Mouse (Mus musculus): ENCODE measurements around the gene Cog5.

The Cog5 gene

GRCm38 (mm10) chr12:31709665-31710064 lies 55.0 kb downstream of the Cog5 start:
- no peak for DNase-seq (ENCODE audit: low spot score in 2 of 2)

GRCm38 (mm10) chr12:31712233-31712632 lies 57.6 kb downstream of the Cog5 start:
- DNase-seq (ENCODE audit: low spot score in 2 of 2) = no peak

GRCm38 (mm10) chr12:31712727-31713126 lies 58.1 kb downstream of the Cog5 start:
- DNase-seq (ENCODE audit: low spot score in 2 of 2) = no peak

GRCm38 (mm10) chr12:31713600-31713999 lies 58.9 kb downstream of the Cog5 start, which contains the start of gene Gpr22:
Gpr22 (minus strand) TSS chr12:31713947.
- DNase-seq (ENCODE audit: low spot score in 2 of 2) = peak; percentile 74 to 82

GRCm38 (mm10) chr12:31714070-31714469 lies 59.4 kb downstream of the Cog5 start:
- DNase-seq (ENCODE audit: low spot score in 2 of 2) = no peak

GRCm38 (mm10) chr12:31719586-31720275 lies 65.1 kb downstream of the Cog5 start:
- DNase-seq (ENCODE audit: low spot score in 2 of 2) = no peak

GRCm38 (mm10) chr12:31724576-31724975 lies 69.9 kb downstream of the Cog5 start:
- DNase-seq (ENCODE audit: low spot score in 2 of 2) = no peak

GRCm38 (mm10) chr12:31725511-31726275 lies 71.0 kb downstream of the Cog5 start:
- DNase-seq (ENCODE audit: low spot score in 2 of 2) = no peak

GRCm38 (mm10) chr12:31726707-31727106 lies 72.0 kb downstream of the Cog5 start:
- DNase-seq (ENCODE audit: low spot score in 2 of 2) = no peak

GRCm38 (mm10) chr12:31730126-31730525 lies 75.5 kb downstream of the Cog5 start:
- DNase-seq (ENCODE audit: low spot score in 2 of 2) = peak; percentile 50 to 65

GRCm38 (mm10) chr12:31734616-31735015 lies 79.9 kb downstream of the Cog5 start:
- peak; percentile 44 to 53 for DNase-seq (ENCODE audit: low spot score in 2 of 2)

- no peak for DNase-seq (ENCODE audit: low spot score in 2 of 2)
Observed at GRCm38 (mm10) chr12:31747301-31747700, 92.6 kb downstream of the Cog5 start.

- DNase-seq (ENCODE audit: low spot score in 2 of 2) = no peak
Observed at GRCm38 (mm10) chr12:31749846-31750245, 95.2 kb downstream of the Cog5 start.

- no peak for DNase-seq (ENCODE audit: low spot score in 2 of 2)
Observed at GRCm38 (mm10) chr12:31754465-31754864, 99.8 kb downstream of the Cog5 start.

GRCm38 (mm10) chr12:31755885-31756755 lies 101.5 kb downstream of the Cog5 start:
- DNase-seq (ENCODE audit: low spot score in 2 of 2) = peak in 1 of 2 experiments; percentile 37

GRCm38 (mm10) chr12:31773612-31774011 lies 118.9 kb downstream of the Cog5 start:
- DNase-seq (ENCODE audit: low spot score in 2 of 2) = peak; percentile 41 to 50

GRCm38 (mm10) chr12:31784291-31784690 lies 129.6 kb downstream of the Cog5 start:
- no peak for DNase-seq (ENCODE audit: low spot score in 2 of 2)

- no peak for DNase-seq (ENCODE audit: low spot score in 2 of 2)
Observed at GRCm38 (mm10) chr12:31788530-31788929, 133.9 kb downstream of the Cog5 start.

GRCm38 (mm10) chr12:31806410-31807154 lies 151.9 kb downstream of the Cog5 start:
- DNase-seq (ENCODE audit: low spot score in 2 of 2) = no peak

GRCm38 (mm10) chr12:31818051-31818461 lies 163.4 kb downstream of the Cog5 start:
- DNase-seq (ENCODE audit: low spot score in 2 of 2) = no peak

- DNase-seq (ENCODE audit: low spot score in 2 of 2) = no peak
Observed at GRCm38 (mm10) chr12:31819096-31819495, 164.4 kb downstream of the Cog5 start.
